Mouse (Mus musculus): ENCODE data around the gene As3mt. TPM values are rescaled to one million over a fixed set of nuclear protein-coding genes. Genes with fewer than 3 reads are reported as not detected.
A peak's percentile ranks its signal among the peaks of the same experiment; 100 is the strongest.

The As3mt gene
- polyA plus RNA-seq, 1 experiment from 2014 or later, result 18.6 TPM

DNA sequence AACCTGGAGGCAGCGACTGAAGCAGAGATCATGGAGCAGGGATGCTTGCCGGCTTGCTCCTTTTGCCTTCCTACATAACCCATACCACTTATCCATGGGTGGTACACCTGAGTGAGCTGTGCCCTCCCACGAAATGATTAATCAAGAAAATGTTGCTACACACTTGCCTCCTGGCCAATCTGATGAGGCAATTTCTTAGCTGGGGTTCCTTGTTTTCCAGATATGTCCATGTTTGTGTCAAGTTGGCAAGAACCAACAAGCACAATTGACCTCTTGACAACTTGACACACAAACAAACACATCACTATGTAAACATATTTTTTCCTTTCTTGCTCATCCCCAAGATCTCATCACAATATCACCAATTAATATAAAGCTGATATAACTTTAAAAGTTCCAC is 31.6 kb upstream of the As3mt start:
- no peaks in the 10 kb centered on the region for H3K36me3 ChIP-seq
- no peaks in the 10 kb centered on the region for H3K9me3 ChIP-seq
- no peak overlapping the region for H3K4me2 ChIP-seq (replicated peaks)
- no peak overlapping the region for H3K9ac ChIP-seq (replicated peaks)
- no peaks in the 10 kb centered on the region for H3K4me1 ChIP-seq
- ATAC-seq (replicated peaks), result no peak
- 80% methylated on average over 3 of the region's 3 CpGs for WGBS
- H3K27me3 ChIP-seq, result no peaks in the 10 kb centered on the region
- no peak overlapping the region for H3K27ac ChIP-seq (replicated peaks)
- no peak overlapping the region for H3K4me3 ChIP-seq

DNA sequence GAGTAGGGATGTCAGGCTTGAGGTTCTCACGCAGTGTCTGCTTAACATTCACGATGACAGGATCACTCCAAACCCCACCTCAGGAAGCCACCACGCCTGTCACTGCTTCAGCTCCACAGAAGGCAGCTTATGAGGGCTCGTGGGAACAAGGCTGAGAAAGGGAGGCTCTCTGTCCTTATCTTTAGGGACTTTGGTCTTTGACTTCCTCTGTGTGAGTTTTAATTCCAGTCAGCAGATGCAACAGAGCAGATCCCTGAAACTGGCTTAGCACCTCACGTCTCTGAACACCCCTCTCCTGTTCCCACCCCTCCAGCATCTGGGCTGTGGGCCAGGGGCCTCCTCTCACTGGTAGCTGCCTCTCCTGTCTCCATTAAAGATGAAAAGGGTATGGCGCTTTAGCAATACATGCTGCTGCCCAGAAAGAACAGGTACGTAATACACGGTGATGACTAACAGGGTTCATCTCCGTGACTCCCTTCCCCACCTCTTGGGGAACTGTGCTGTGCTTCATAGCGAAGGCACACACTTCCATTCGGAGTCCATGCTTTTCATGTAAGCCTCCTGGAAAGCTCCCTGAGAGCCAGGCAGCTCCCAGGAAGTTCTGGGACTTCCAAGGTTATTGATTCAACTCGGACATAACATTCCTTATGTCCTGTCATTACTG is 27.4 kb upstream of the As3mt start:
- no peak for ATAC-seq (replicated peaks)
- Histone ChIP-seq H3K4me3 (no peak overlapping the region), H3K9me3 (no peaks in the 10 kb centered on the region), H3K36me3 (no peaks in the 10 kb centered on the region), H3K27ac (replicated peaks) (no peak overlapping the region), H3K4me1 (no peaks in the 10 kb centered on the region), H3K27me3 (no peaks in the 10 kb centered on the region), H3K9ac (replicated peaks) (no peak overlapping the region), H3K4me2 (replicated peaks) (no peak overlapping the region)
- 69% methylated on average over 12 of the region's 12 CpGs for WGBS

- peaks cover 14% of the 10 kb centered on the region for H3K4me1 ChIP-seq
- H3K9ac ChIP-seq (replicated peaks), result peak within 1 kb of the TSS; percentile 93
- WGBS, result 2% methylated on average over 44 of the region's 44 CpGs
- H3K4me3 ChIP-seq, result peak within 1 kb of the TSS; percentile 88
- no peaks in the 10 kb centered on the region for H3K9me3 ChIP-seq
- peak; percentile 97 for ATAC-seq (replicated peaks)
- peak within 1 kb of the TSS; percentile 48 for H3K4me2 ChIP-seq (replicated peaks)
- no peaks in the 10 kb centered on the region for H3K36me3 ChIP-seq
- H3K27me3 ChIP-seq, result no peaks in the 10 kb centered on the region
- H3K27ac ChIP-seq (replicated peaks), result peak within 1 kb of the TSS; percentile 87
These were observed 17.5 kb upstream of the As3mt start, which contains the start of gene Borcs7 for GRCm38 (mm10) chr19:46689460-46690372. TSS of gene Borcs7 (plus strand) at chr19:46689906.

DNA sequence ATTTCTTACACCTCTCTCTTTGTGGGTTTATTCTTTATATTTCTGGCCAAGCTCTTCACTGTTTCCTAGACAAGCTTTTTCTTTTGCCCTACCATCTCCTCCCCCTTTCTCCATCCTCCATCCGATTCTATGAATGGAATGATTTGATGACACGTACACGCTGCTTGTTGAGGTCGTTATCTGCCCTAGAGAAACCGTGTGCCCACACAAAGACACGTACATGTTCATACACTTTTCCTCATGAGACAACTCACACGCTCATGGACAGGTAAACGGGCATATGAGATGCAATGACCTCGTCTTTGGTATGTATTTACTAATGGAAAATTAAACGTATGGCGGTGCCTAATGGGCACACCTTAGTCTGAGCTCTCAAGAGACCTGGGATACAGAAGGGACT is 16.9 kb upstream of the As3mt start:
- peak overlapping the region; percentile 48 for H3K4me2 ChIP-seq (replicated peaks)
- no peaks in the 10 kb centered on the region for H3K36me3 ChIP-seq
- peak overlapping the region; percentile 88 for H3K4me3 ChIP-seq
- WGBS, result 66% methylated on average over 11 of the region's 11 CpGs
- ATAC-seq (replicated peaks), result peak; percentile 47
- H3K27me3 ChIP-seq, result no peaks in the 10 kb centered on the region
- H3K9ac ChIP-seq (replicated peaks), result peak overlapping the region; percentile 93
- H3K27ac ChIP-seq (replicated peaks), result peak overlapping the region; percentile 87
- H3K9me3 ChIP-seq, result no peaks in the 10 kb centered on the region
- peaks cover 14% of the 10 kb centered on the region for H3K4me1 ChIP-seq

DNA sequence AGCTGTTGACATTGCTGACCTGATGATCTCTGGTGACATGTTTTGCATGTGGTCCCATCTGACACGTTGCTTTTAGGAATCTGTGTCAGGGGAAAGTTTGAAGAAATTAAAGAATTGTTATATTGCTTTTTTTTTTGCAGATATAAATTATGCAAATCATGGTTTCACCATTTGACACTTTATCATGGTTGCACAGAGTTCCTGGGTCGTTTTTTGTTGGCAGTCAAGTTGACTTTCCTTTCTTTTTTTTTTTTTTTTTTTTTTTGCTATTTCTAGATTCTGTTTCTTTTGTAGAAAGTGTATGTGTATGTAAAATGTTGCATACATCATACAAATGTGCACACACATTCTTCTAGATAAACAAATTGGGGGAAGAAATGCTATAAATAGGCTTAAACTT is 16.2 kb upstream of the As3mt start:
- no peak overlapping the region for H3K9ac ChIP-seq (replicated peaks)
- no peaks in the 10 kb centered on the region for H3K9me3 ChIP-seq
- H3K4me2 ChIP-seq (replicated peaks), result no peak overlapping the region
- no peak for ATAC-seq (replicated peaks)
- no peak overlapping the region for H3K27ac ChIP-seq (replicated peaks)
- peaks cover 14% of the 10 kb centered on the region for H3K4me1 ChIP-seq
- H3K36me3 ChIP-seq, result no peaks in the 10 kb centered on the region
- 90% methylated on average over 2 of the region's 2 CpGs for whole genome bisulfite sequencing
- H3K27me3 ChIP-seq, result no peaks in the 10 kb centered on the region
- H3K4me3 ChIP-seq, result no peak overlapping the region

DNA sequence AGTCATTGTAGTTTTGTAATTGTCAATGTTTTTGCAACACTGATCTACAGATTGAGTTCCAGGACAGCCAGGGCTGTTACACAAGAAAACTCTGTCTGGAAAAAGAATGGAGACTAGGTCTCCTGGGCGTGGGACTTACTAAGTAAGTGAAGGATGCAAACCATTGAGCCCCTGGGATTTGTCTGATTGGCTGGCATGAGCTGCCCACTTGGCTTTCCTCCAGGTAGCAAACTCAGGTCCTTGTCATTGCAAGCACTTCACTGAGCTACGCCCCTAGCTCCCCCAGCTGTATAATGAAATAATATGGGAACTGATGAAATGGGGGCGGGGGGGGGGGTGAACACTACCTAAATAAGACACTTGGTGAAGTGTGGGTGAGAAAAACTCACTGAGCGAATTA is 14.1 kb upstream of the As3mt start:
- Histone ChIP-seq H3K9ac (replicated peaks) (no peak overlapping the region), H3K4me1 (peaks cover 14% of the 10 kb centered on the region), H3K4me3 (no peak overlapping the region), H3K9me3 (no peaks in the 10 kb centered on the region), H3K27ac (replicated peaks) (no peak overlapping the region), H3K4me2 (replicated peaks) (no peak overlapping the region), H3K36me3 (no peaks in the 10 kb centered on the region), H3K27me3 (no peaks in the 10 kb centered on the region)
- WGBS, result 78% methylated on average over 4 of the region's 4 CpGs
- no peak for ATAC-seq (replicated peaks)

DNA sequence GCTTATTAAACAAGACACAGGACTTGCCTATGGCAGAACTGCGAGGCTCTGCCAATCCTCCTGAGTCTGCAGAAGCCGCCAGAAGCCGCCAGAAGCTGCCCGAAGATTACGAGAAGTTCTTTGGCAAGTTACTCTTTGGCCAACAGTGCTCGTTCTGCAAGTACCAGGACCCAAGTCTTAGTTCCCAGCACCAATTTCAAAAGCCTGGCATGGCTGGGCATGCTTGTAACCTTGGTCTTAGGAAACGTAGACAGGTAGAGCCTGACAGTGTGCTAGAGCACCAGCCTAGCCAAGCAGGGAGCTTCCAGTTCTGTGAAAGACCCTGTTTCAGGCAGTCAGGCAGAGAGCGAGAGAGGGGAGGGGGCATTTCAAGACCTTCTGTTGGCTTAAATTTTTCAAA is 10.8 kb upstream of the As3mt start:
- no peaks in the 10 kb centered on the region for H3K27me3 ChIP-seq
- H3K9me3 ChIP-seq, result no peaks in the 10 kb centered on the region
- H3K27ac ChIP-seq (replicated peaks), result no peak overlapping the region
- H3K4me2 ChIP-seq (replicated peaks), result no peak overlapping the region
- ATAC-seq (replicated peaks), result no peak
- no peaks in the 10 kb centered on the region for H3K4me1 ChIP-seq
- H3K9ac ChIP-seq (replicated peaks), result no peak overlapping the region
- H3K4me3 ChIP-seq, result no peak overlapping the region
- H3K36me3 ChIP-seq, result no peaks in the 10 kb centered on the region
- WGBS, result 91% methylated on average over 8 of the region's 8 CpGs

- H3K9me3 ChIP-seq, result no peaks in the 10 kb centered on the region
- no peaks in the 10 kb centered on the region for H3K36me3 ChIP-seq
- H3K4me1 ChIP-seq, result no peaks in the 10 kb centered on the region
- H3K27me3 ChIP-seq, result no peaks in the 10 kb centered on the region
- no peak for ATAC-seq (replicated peaks)
- H3K4me3 ChIP-seq, result no peak overlapping the region
- H3K27ac ChIP-seq (replicated peaks), result no peak overlapping the region
- 82% methylated on average over 7 of the region's 7 CpGs for WGBS
- H3K9ac ChIP-seq (replicated peaks), result no peak overlapping the region
- H3K4me2 ChIP-seq (replicated peaks), result no peak overlapping the region
These were observed 10.3 kb upstream of the As3mt start for GRCm38 (mm10) chr19:46696943-46697342.

GRCm38 (mm10) chr19:46697840-46698517 is 9.3 kb upstream of the As3mt start:
- 48% methylated on average over 19 of the region's 19 CpGs for WGBS
- no peak overlapping the region for H3K4me2 ChIP-seq (replicated peaks)
- no peak overlapping the region for H3K4me3 ChIP-seq
- H3K4me1 ChIP-seq, result no peaks in the 10 kb centered on the region
- no peaks in the 10 kb centered on the region for H3K36me3 ChIP-seq
- H3K27ac ChIP-seq (replicated peaks), result no peak overlapping the region
- ATAC-seq (replicated peaks), result no peak
- H3K9me3 ChIP-seq, result no peaks in the 10 kb centered on the region
- H3K9ac ChIP-seq (replicated peaks), result no peak overlapping the region
- no peaks in the 10 kb centered on the region for H3K27me3 ChIP-seq

GRCm38 (mm10) chr19:46699011-46699481 is 8.2 kb upstream of the As3mt start:
- H3K36me3 ChIP-seq, result no peaks in the 10 kb centered on the region
- no peaks in the 10 kb centered on the region for H3K9me3 ChIP-seq
- no peak overlapping the region for H3K4me2 ChIP-seq (replicated peaks)
- no peak for ATAC-seq (replicated peaks)
- H3K9ac ChIP-seq (replicated peaks), result no peak overlapping the region
- no peaks in the 10 kb centered on the region for H3K4me1 ChIP-seq
- H3K27me3 ChIP-seq, result no peaks in the 10 kb centered on the region
- WGBS, result 84% methylated on average over 10 of the region's 10 CpGs
- no peak overlapping the region for H3K4me3 ChIP-seq
- H3K27ac ChIP-seq (replicated peaks), result no peak overlapping the region

- no peak for ATAC-seq (replicated peaks)
- Histone ChIP-seq H3K4me1 (no peaks in the 10 kb centered on the region), H3K4me3 (no peak overlapping the region), H3K36me3 (no peaks in the 10 kb centered on the region), H3K9ac (replicated peaks) (no peak overlapping the region), H3K27me3 (no peaks in the 10 kb centered on the region), H3K4me2 (replicated peaks) (no peak overlapping the region), H3K27ac (replicated peaks) (no peak overlapping the region), H3K9me3 (no peaks in the 10 kb centered on the region)
- 92% methylated on average over 9 of the region's 9 CpGs for WGBS
These were observed 6.1 kb upstream of the As3mt start for GRCm38 (mm10) chr19:46701156-46701555.

Data from forebrain, embryonic 15.5 days (tissue).